Mouse (Mus musculus): ENCODE measurements around the gene Hspb8.
A peak's percentile ranks its signal among the peaks of the same experiment; 100 is the strongest.
"Not testable (repeated sequence)": the region's sequence is repeated elsewhere in the genome, so short reads cannot be mapped to it uniquely, and the experiment has no call there.

Hspb8 gene

GRCm38 (mm10) chr5:116389856-116390542 lies 32.7 kb downstream of the Hspb8 start:
- no peak for DNase-seq (ENCODE audit: low spot score in 2 of 2)

- no peak for DNase-seq (ENCODE audit: low spot score in 2 of 2)
Measured at GRCm38 (mm10) chr5:116389321-116389720, 33.3 kb downstream of the Hspb8 start.

- no peak for DNase-seq (ENCODE audit: low spot score in 2 of 2)
Measured at GRCm38 (mm10) chr5:116387302-116387935, 35.2 kb downstream of the Hspb8 start.

GRCm38 (mm10) chr5:116386020-116386419 lies 36.6 kb downstream of the Hspb8 start:
- DNase-seq (ENCODE audit: low spot score in 2 of 2): peak in 1 of 2 experiments; percentile 49

GRCm38 (mm10) chr5:116382646-116383045 lies 40.0 kb downstream of the Hspb8 start:
- DNase-seq (ENCODE audit: low spot score in 2 of 2): not testable (repeated sequence)

GRCm38 (mm10) chr5:116381726-116382125 lies 40.9 kb downstream of the Hspb8 start:
- no peak for DNase-seq (ENCODE audit: low spot score in 2 of 2)

- no peak for DNase-seq (ENCODE audit: low spot score in 2 of 2)
Measured at GRCm38 (mm10) chr5:116381217-116381616, 41.4 kb downstream of the Hspb8 start.

- DNase-seq (ENCODE audit: low spot score in 2 of 2): no peak
Measured at GRCm38 (mm10) chr5:116380384-116380783, 42.3 kb downstream of the Hspb8 start.

- no peak for DNase-seq (ENCODE audit: low spot score in 2 of 2)
Measured at GRCm38 (mm10) chr5:116378872-116379271, 43.8 kb downstream of the Hspb8 start.

- DNase-seq (ENCODE audit: low spot score in 2 of 2): no peak
Measured at GRCm38 (mm10) chr5:116367923-116368322, 54.7 kb downstream of the Hspb8 start.

GRCm38 (mm10) chr5:116366889-116367682 lies 55.6 kb downstream of the Hspb8 start:
- DNase-seq (ENCODE audit: low spot score in 2 of 2): no peak

GRCm38 (mm10) chr5:116361342-116361741 lies 61.3 kb downstream of the Hspb8 start:
- no peak for DNase-seq (ENCODE audit: low spot score in 2 of 2)

GRCm38 (mm10) chr5:116360751-116361150 lies 61.9 kb downstream of the Hspb8 start:
- no peak for DNase-seq (ENCODE audit: low spot score in 2 of 2)

All from heart, adult 9 months (tissue).